Mouse (Mus musculus) MEL (cell line): ENCODE results near the gene Usp20.

Experiments
- CTCF ChIP-seq, 3 experiments: IDR thresholded peaks in 2 of 3; conservative IDR thresholded peaks in 1 of 3; 2 replicates each; pipeline ENCODE4 v1.5.1; 2011 to 2012; ENCODE audit warnings: low read length in 3 of 3, low read depth in 2 of 3, mild to moderate bottlenecking in 2 of 3, improper control_type of control experiment in 1 of 3, inconsistent platforms in 1 of 3, mixed read lengths in 1 of 3, moderate library complexity in 1 of 3; ENCODE audit not compliant: control insufficient read depth in 1 of 3, insufficient read depth in 1 of 3, poor library complexity in 1 of 3, severe bottlenecking in 1 of 3
- EP300 ChIP-seq, 2 experiments: IDR thresholded peaks; 2 replicates each; pipeline ENCODE4 v1.6.1; 2011; ENCODE audit warnings: improper control_type of control experiment in 2 of 2, low read length in 2 of 2, low read depth in 1 of 2, mild to moderate bottlenecking in 1 of 2

DNA sequence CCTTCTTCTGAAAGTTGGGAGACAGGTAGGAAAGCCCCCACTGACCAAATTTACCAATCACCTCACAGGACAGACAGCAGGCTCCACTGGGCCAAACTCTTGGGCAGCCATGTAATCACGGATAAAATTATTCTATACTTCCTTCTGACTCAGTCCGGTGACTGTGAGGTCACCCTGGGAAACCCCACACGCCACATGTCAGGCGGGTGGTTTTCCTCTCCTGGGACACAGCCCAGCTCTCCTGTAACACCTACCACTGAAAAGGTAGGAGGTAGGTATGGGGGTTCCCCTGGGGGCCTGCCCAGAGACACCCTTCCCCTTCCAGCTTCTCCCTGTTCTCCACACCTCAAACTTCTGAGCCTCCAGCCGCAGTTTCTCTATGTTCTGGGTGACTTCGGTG is 54.7 kb downstream of the Usp20 start:
- TF ChIP-seq CTCF (IDR thresholded peaks at IDR 0.05 in 2 of 3, conservative IDR thresholded peaks at IDR 0.05 in 1 of 3; ENCODE audit: control insufficient read depth in 1 of 3, insufficient read depth in 1 of 3, low read depth in 2 of 3, low read length in 3 of 3, poor library complexity in 1 of 3, severe bottlenecking in 1 of 3) = no peak
- TF ChIP-seq EP300 (IDR thresholded peaks at IDR 0.05; ENCODE audit: low read depth in 1 of 2, low read length in 2 of 2) = no peak
